Mouse (Mus musculus) thymus, adult 2 months (tissue): Measurements from ENCODE around the gene E4f1. TPM values are rescaled to one million over a fixed set of nuclear protein-coding genes. Genes with fewer than 3 reads are reported as not detected.

ENCODE experiments used
- DNase-seq: peaks from one replicate; pipeline ENCODE4 v3.0.0; 2021
- H3K27ac ChIP-seq: fragments of 200-500 bp; 2 replicates; pipeline ENCODE4 v1.5.1; 2012; ENCODE audit warnings: low read length, control low read depth; ENCODE audit not compliant: control insufficient read depth, insufficient read depth
- H3K27me3 ChIP-seq: fragments of 200-500 bp; 2 replicates; pipeline ENCODE4 v1.6.1; 2012; ENCODE audit warnings: mild to moderate bottlenecking, low read length, moderate library complexity, mixed read lengths; ENCODE audit not compliant: control insufficient read depth, insufficient read depth
- H3K36me3 ChIP-seq: fragments of 200-500 bp; 2 replicates; pipeline ENCODE4 v1.6.1; 2012; ENCODE audit warnings: mild to moderate bottlenecking, low read length, moderate library complexity; ENCODE audit not compliant: control insufficient read depth, insufficient read depth
- H3K4me1 ChIP-seq: fragments of 200-500 bp; replicated peaks from 2 replicates; pipeline ENCODE4 v1.6.1; 2012; ENCODE audit warnings: low read length; ENCODE audit not compliant: control insufficient read depth, insufficient read depth
- H3K4me3 ChIP-seq: fragments of 200-500 bp; 2 replicates; pipeline ENCODE4 v1.5.1; 2012; ENCODE audit warnings: mild to moderate bottlenecking, low read length, control low read depth, moderate library complexity; ENCODE audit not compliant: control insufficient read depth, insufficient read depth
- CTCF ChIP-seq: fragments of 200-500 bp; IDR thresholded peaks from 2 replicates; pipeline ENCODE4 v1.5.1; 2012; ENCODE audit warnings: mild to moderate bottlenecking, control low read depth, low read length, moderate library complexity, borderline replicate concordance; ENCODE audit not compliant: control insufficient read depth, poor library complexity, insufficient read depth; ENCODE audit errors: extremely low read depth
- POLR2A ChIP-seq: fragments of 200-500 bp; IDR thresholded peaks from 2 replicates; pipeline ENCODE4 v1.6.1; 2012; ENCODE audit warnings: mild to moderate bottlenecking, low read length, control low read depth, moderate library complexity; ENCODE audit not compliant: control insufficient read depth, poor library complexity, insufficient read depth; ENCODE audit errors: extremely low read depth
- WGBS: fragments of 180-500 bp; shearing (Covaris S2); methylation state at CpG from one replicate; pipeline ENCODE4 v1.1.7; 2018; 5-methylcytosine and 5-hydroxymethylcytosine counted together
- polyA plus RNA-seq: library from polyadenylated mRNA; depleted of rRNA; stranded (reverse); fragments of >200 nt; gene quantifications from 2 replicates; pipeline ENCODE4 v1.2.3, GENCODE M21; 2012

E4f1 gene
- polyA plus RNA-seq, 1 experiment = 188 TPM

DNA sequence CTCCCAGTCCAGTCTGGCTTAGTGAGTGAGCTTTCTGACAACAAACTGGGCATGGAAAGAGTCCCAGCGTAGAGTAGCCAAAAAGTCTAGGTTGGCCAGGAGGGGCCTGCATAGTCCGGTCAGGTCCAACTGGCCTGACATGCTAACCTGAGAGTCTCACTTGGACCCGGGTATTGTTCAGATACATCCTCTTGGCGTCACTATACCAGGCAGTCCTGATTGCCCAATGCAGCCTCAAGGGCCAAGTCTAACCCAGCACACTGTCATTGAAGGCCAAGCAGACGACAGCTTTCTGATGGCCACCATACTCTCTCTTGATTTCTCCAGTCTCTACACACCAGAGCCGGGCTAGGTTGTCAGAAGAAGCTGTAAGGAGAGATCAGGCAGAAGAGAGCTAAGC lies 5.5 kb upstream of the E4f1 start:
- DNase-seq = no peak
- Histone ChIP-seq H3K4me3 (no peak overlapping the region), H3K4me1 (peaks cover 27% of the 10 kb centered on the region), H3K27ac (no peak overlapping the region), H3K27me3 (no peaks in the 10 kb centered on the region), H3K36me3 (peaks cover 22% of the 10 kb centered on the region)
- 94% methylated on average over 6 of the region's 6 CpGs for WGBS
- no peak for TF ChIP-seq CTCF
- TF ChIP-seq POLR2A = no peak

GRCm38 (mm10) chr17:24474557-24474956 lies 4.4 kb upstream of the E4f1 start:
- DNase-seq = no peak
- peaks cover 27% of the 10 kb centered on the region for H3K4me1 ChIP-seq
- no peaks in the 10 kb centered on the region for H3K27me3 ChIP-seq
- H3K36me3 ChIP-seq = peaks cover 22% of the 10 kb centered on the region
- TF ChIP-seq CTCF = no peak
- TF ChIP-seq POLR2A = no peak
- 96% methylated on average over 5 of the region's 5 CpGs for WGBS
- H3K27ac ChIP-seq = no peak overlapping the region
- H3K4me3 ChIP-seq = no peak overlapping the region

GRCm38 (mm10) chr17:24473612-24474275 lies 3.6 kb upstream of the E4f1 start, which contains the start of gene Bricd5:
TSS of gene Bricd5 (plus strand) at chr17:24473884.
- H3K36me3 ChIP-seq = peaks cover 22% of the 10 kb centered on the region
- H3K4me3 ChIP-seq = no peak within 1 kb of the TSS

GRCm38 (mm10) chr17:24472512-24472911 lies 2.4 kb upstream of the E4f1 start:
- Histone ChIP-seq H3K4me3 (no peak overlapping the region), H3K27ac (no peak overlapping the region), H3K4me1 (peaks cover 19% of the 10 kb centered on the region), H3K36me3 (peaks cover 22% of the 10 kb centered on the region), H3K27me3 (no peaks in the 10 kb centered on the region)
- WGBS = 92% methylated on average over 4 of the region's 4 CpGs
- no peak for DNase-seq
- TF ChIP-seq POLR2A = no peak
- no peak for TF ChIP-seq CTCF

More at GRCm38 (mm10) chr17:24473612-24474275, 3.6 kb upstream of the E4f1 start, which contains the start of gene Bricd5:
- TF ChIP-seq POLR2A (no peak), CTCF (no peak)
- DNase-seq = no peak
- no peak within 1 kb of the TSS for H3K27ac ChIP-seq
- peaks cover 27% of the 10 kb centered on the region for H3K4me1 ChIP-seq
- 96% methylated on average over 6 of the region's 6 CpGs for WGBS
- no peaks in the 10 kb centered on the region for H3K27me3 ChIP-seq

DNA sequence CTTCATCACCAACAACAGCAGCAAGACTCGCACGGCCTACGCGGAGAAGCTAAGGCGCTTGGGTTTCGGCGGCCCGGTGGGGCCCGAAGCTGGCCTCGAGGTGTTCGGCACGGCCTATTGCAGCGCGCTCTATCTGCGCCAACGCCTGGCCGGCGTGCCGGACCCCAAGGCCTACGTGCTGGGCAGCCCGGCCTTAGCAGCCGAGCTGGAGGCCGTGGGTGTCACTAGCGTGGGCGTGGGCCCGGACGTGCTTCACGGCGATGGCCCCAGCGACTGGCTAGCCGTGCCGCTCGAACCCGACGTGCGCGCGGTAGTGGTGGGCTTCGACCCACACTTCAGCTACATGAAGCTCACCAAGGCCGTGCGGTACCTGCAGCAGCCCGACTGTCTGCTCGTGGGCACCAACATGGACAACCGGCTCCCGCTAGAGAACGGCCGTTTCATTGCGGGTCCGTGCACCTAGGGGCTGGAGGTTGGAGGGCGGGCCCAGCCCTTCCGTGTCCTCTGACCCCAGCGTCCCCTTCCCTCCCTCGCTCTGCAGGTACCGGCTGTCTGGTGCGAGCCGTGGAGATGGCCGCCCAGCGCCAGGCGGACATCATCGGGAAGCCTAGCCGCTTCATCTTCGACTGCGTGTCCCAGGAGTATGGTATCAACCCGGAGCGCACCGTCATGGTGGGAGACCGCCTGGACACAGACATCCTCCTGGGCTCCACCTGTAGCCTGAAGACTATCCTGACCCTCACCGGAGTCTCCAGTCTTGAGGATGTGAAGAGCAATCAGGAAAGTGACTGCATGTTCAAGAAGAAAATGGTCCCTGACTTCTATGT lies 801 bp upstream of the E4f1 start:
- WGBS = 5% methylated on average over 68 of the region's 68 CpGs
- no peak overlapping the region for H3K27ac ChIP-seq
- H3K36me3 ChIP-seq = peaks cover 9% of the 10 kb centered on the region
- peaks cover 18% of the 10 kb centered on the region for H3K4me1 ChIP-seq
- H3K27me3 ChIP-seq = no peaks in the 10 kb centered on the region
- DNase-seq = peak; percentile 21
- no peak for TF ChIP-seq CTCF
- peak overlapping the region; percentile 58 for H3K4me3 ChIP-seq

- H3K27ac ChIP-seq = peak overlapping the region; percentile 17
- H3K4me3 ChIP-seq = peak overlapping the region; percentile 56
- peaks cover 18% of the 10 kb centered on the region for H3K4me1 ChIP-seq
- TF ChIP-seq CTCF (no peak), POLR2A (no peak)
- 19% methylated on average over 7 of the region's 7 CpGs for WGBS
- DNase-seq = no peak
- H3K36me3 ChIP-seq = no peaks in the 10 kb centered on the region
- no peaks in the 10 kb centered on the region for H3K27me3 ChIP-seq
Measured at GRCm38 (mm10) chr17:24469336-24469909, 690 bp downstream of the E4f1 start.
